Mouse (Mus musculus) heart, embryonic 11.5 days (tissue): Measurements from ENCODE around the gene Slc22a3. TPM values are rescaled to one million over a fixed set of nuclear protein-coding genes. Genes with fewer than 3 reads are reported as not detected.

Experiments
- ATAC-seq: fragments of 200-750 bp; cut with Nextera tagmentation; replicated peaks from 2 replicates; pipeline ENCODE4 v1.8.0; 2017; ENCODE audit warnings: moderate library complexity; ENCODE audit not compliant: insufficient number of reproducible peaks, low FRiP score, low TSS enrichment
- H3K27ac ChIP-seq: fragments of 300-500 bp; sonication (generic); 2 replicates; pipeline ENCODE4 v1.5.1; 2014; ENCODE audit warnings: mild to moderate bottlenecking, low read depth, low read length
- H3K27me3 ChIP-seq: fragments of 300-500 bp; sonication (generic); 2 replicates; pipeline ENCODE4 v1.6.1; 2014; ENCODE audit warnings: mild to moderate bottlenecking, low read length, mixed read lengths; ENCODE audit not compliant: control insufficient read depth, insufficient read depth
- H3K36me3 ChIP-seq: fragments of 300-500 bp; sonication (generic); 2 replicates; pipeline ENCODE4 v1.6.1; 2014; ENCODE audit warnings: mild to moderate bottlenecking, low read length, moderate library complexity, mixed read lengths; ENCODE audit not compliant: control insufficient read depth, insufficient read depth
- H3K4me1 ChIP-seq: fragments of 300-500 bp; sonication (generic); 2 replicates; pipeline ENCODE4 v1.6.1; 2014; ENCODE audit warnings: low read length; ENCODE audit not compliant: control insufficient read depth, insufficient read depth
- H3K4me2 ChIP-seq: fragments of 300-500 bp; sonication (generic); 2 replicates; pipeline ENCODE4 v1.6.1; 2014; ENCODE audit warnings: mild to moderate bottlenecking, moderate library complexity
- H3K4me3 ChIP-seq: fragments of 300-500 bp; sonication (generic); 2 replicates; pipeline ENCODE4 v1.5.1; 2014; ENCODE audit warnings: low read depth, low read length
- H3K9ac ChIP-seq: fragments of 300-500 bp; sonication (generic); 2 replicates; pipeline ENCODE4 v1.6.1; 2014; ENCODE audit warnings: mild to moderate bottlenecking, low read depth, low read length, moderate library complexity
- H3K9me3 ChIP-seq: fragments of 300-500 bp; sonication (generic); replicated peaks from 2 replicates; pipeline ENCODE4 v1.6.1; 2016; ENCODE audit warnings: low read length; ENCODE audit not compliant: control insufficient read depth
- WGBS: fragments of 180-500 bp; shearing (Covaris S2); extraction: QIAGEN DNeasy Blood & Tissue Kit; methylation state at CpG from one replicate; pipeline ENCODE4 v1.1.7; 2014; ENCODE audit not compliant: insufficient replicate concordance; 5-methylcytosine and 5-hydroxymethylcytosine counted together
- polyA plus RNA-seq: library from polyadenylated mRNA; unstranded; fragments of >200 nt; fragmentation: Nextera tagmentation; extraction: Ambion mirVana; gene quantifications from 2 replicates; pipeline ENCODE4 v1.2.1, GENCODE M21; 2014

Slc22a3 gene
- polyA plus RNA-seq, 1 experiment from 2014 or later: 0.53 TPM

DNA sequence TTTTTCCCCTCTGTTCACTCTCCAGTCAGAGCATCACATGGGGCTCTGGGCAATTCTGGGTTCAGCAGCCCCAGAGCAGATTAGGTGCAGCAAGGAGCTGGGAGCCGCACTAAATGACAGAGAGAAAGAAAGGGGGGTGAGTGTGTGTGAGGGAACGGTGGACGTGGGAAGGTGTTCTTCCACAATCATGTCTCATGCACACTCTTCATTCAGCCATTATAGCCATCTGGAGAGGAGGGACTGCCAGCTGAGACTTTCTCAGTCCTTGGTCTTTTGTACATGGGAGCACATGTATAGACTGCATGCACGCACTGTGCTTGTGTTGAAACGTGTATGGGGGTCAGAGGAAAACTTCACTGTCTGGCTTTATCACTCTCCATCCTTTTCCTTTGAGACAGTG is 17.6 kb downstream of the Slc22a3 start:
- no peak for ATAC-seq
- Histone ChIP-seq H3K4me3 (no peak overlapping the region), H3K36me3 (no peaks in the 10 kb centered on the region), H3K9ac (no peak overlapping the region), H3K27me3 (peaks cover 7% of the 10 kb centered on the region; the same call in 1 of the 2 replicates), H3K4me2 (no peak overlapping the region), H3K4me1 (no peaks in the 10 kb centered on the region), H3K9me3 (no peaks in the 10 kb centered on the region), H3K27ac (no peak overlapping the region)
- WGBS: 73% methylated on average over 5 of the region's 5 CpGs

DNA sequence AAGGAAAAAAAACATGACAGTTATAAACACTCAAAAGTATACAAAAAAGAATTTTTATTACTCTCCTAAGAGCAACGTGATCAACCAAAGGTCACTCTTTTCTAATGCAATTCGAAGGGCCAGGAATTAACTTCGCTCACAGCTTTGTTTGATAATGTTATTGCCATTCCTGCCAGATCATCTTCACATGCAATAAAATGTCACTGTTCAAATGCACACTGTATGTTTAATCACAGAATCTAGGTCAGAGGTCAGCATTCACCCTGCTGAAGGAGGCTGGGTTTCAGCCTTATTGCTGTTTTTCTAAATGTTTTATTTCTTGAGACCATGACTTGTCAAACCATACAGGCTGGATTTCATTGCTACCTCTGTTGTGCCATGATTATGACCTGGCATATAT is 21.8 kb downstream of the Slc22a3 start:
- no peaks in the 10 kb centered on the region for H3K9me3 ChIP-seq
- no peak overlapping the region for H3K27ac ChIP-seq
- H3K9ac ChIP-seq: no peak overlapping the region
- H3K36me3 ChIP-seq: no peaks in the 10 kb centered on the region
- peaks cover 4% of the 10 kb centered on the region; the same call in 1 of the 2 replicates for H3K27me3 ChIP-seq
- no peaks in the 10 kb centered on the region for H3K4me1 ChIP-seq
- no peak overlapping the region for H3K4me3 ChIP-seq
- 82% methylated on average over 3 of the region's 3 CpGs for WGBS
- ATAC-seq: no peak
- no peak overlapping the region for H3K4me2 ChIP-seq

DNA sequence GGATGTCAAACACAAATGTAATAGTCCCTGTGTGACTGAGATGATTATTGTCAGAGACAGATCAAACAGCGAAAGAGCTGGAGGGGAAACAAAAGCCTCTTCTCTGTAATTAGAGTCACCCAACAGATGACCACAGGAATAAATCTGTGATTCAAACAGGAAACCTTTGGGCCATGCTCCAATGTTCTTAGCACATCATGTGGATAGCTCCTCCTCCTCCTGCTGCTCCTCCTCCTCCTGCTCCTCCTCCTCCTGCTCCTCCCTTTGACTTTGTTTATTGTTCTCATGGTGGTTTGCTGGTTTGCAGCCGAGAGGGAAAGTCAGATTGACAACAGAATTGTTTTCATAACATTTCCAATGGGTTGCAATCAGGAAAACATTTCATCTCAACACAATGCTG is 28.1 kb downstream of the Slc22a3 start:
- Histone ChIP-seq H3K4me2 (no peak overlapping the region), H3K4me1 (no peaks in the 10 kb centered on the region), H3K9ac (no peak overlapping the region), H3K27ac (no peak overlapping the region), H3K9me3 (no peaks in the 10 kb centered on the region), H3K4me3 (no peak overlapping the region), H3K36me3 (no peaks in the 10 kb centered on the region), H3K27me3 (no peaks in the 10 kb centered on the region)
- ATAC-seq: no peak
- WGBS: 63% methylated on average over 2 of the region's 2 CpGs

DNA sequence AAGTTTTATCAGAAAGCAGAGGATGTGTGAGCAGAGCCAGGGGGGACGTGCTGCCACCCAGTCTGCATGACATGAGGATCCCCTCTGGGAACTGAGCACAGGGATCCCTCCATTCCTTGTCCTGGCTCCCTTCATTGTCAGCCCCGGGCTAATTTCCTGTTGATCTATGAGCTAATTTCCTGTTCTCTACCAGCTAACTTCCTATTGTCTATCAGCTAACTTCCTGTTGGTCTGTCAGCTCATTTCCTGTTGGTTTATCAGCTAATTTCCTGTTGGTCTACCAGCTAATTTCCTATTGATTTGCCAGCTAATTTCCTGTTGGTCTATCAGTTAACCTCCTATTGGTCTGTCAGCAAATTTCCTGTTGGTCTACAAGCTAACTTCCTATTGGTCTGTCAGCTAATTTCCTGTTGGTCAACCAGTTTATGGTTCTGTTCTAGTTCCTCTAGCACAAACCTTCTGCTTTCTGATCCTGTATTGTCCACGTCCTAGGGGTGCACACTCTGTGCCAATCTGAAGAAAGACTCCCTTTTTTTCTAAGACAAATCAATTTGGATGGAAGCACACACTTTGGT is 32.9 kb downstream of the Slc22a3 start:
- Histone ChIP-seq H3K4me3 (no peak overlapping the region), H3K4me1 (no peaks in the 10 kb centered on the region), H3K4me2 (no peak overlapping the region), H3K27me3 (no peaks in the 10 kb centered on the region), H3K9ac (no peak overlapping the region), H3K27ac (no peak overlapping the region), H3K9me3 (no peaks in the 10 kb centered on the region), H3K36me3 (no peaks in the 10 kb centered on the region)
- ATAC-seq: no peak
- WGBS: 64% methylated on average over 3 of the region's 3 CpGs

DNA sequence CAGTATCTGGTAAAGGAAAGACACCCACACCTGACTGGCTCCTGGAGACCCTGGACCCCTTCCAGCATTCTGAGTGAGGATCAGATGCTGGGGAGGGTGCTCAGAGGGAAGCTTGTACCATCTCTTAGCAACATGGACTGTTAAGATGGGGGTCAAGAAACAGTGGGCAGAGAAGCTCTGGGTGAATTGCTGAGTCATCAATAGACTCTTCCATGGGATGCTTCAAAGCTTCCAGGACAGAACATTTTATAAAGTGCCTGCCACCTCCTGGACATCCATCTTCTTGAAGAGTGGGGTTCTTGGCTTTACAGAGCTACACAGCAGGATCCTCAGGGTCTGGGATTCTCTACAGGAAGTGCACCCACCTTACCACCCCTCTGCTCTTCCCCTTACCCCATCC is 35.0 kb downstream of the Slc22a3 start:
- ATAC-seq: no peak
- Histone ChIP-seq H3K36me3 (no peaks in the 10 kb centered on the region), H3K27ac (no peak overlapping the region), H3K4me1 (no peaks in the 10 kb centered on the region), H3K4me2 (no peak overlapping the region), H3K27me3 (no peaks in the 10 kb centered on the region), H3K4me3 (no peak overlapping the region), H3K9ac (no peak overlapping the region), H3K9me3 (no peaks in the 10 kb centered on the region)

DNA sequence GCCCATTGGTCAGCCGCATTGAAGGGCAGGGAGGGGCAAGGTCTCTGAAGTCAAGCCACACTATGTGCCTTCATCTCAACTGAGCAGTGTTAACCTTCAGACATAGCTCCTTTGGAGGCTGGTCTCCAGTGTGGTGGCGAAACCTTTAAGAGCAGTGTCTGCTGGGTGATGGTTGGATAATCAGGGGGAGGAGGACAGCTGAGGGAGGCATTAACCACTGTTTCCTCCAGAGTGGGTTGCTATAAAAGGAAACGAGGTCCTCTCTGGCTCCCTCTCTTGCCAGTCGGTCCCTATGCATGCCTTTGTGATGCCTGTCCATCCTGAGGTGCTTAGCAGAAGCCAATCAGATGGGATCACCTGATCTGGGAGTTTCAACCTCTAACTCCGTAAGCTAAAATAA is 38.8 kb downstream of the Slc22a3 start:
- Histone ChIP-seq H3K4me1 (no peaks in the 10 kb centered on the region), H3K9me3 (no peaks in the 10 kb centered on the region), H3K27ac (no peak overlapping the region), H3K9ac (no peak overlapping the region), H3K4me3 (no peak overlapping the region), H3K27me3 (no peaks in the 10 kb centered on the region), H3K4me2 (no peak overlapping the region), H3K36me3 (no peaks in the 10 kb centered on the region)
- 69% methylated on average over 5 of the region's 5 CpGs for WGBS
- no peak for ATAC-seq

DNA sequence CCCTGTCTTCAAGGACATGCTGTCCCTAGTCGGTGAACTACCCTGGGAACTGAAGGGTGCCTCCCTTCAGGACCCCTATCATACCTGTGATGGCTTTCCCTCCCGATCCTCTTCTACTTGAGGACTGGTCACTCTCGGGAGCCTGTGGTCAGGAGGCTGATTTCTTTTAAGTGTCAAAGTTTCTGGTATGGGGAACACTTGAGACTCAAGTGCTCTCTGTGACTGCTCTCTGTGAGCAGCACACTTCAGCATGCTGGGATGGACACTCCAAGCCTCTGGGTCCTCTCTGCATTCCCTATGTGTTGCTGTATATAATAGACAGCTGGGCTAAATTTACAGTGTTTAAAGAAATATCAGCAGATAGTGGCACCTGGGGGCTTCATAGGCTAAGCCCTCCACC is 39.9 kb downstream of the Slc22a3 start:
- no peak for ATAC-seq
- no peak overlapping the region for H3K9ac ChIP-seq
- no peaks in the 10 kb centered on the region for H3K27me3 ChIP-seq
- H3K27ac ChIP-seq: no peak overlapping the region
- H3K9me3 ChIP-seq: no peaks in the 10 kb centered on the region
- no peaks in the 10 kb centered on the region for H3K4me1 ChIP-seq
- no peaks in the 10 kb centered on the region for H3K36me3 ChIP-seq
- WGBS: 46% methylated on average over 3 of the region's 3 CpGs
- H3K4me3 ChIP-seq: no peak overlapping the region
- no peak overlapping the region for H3K4me2 ChIP-seq

DNA sequence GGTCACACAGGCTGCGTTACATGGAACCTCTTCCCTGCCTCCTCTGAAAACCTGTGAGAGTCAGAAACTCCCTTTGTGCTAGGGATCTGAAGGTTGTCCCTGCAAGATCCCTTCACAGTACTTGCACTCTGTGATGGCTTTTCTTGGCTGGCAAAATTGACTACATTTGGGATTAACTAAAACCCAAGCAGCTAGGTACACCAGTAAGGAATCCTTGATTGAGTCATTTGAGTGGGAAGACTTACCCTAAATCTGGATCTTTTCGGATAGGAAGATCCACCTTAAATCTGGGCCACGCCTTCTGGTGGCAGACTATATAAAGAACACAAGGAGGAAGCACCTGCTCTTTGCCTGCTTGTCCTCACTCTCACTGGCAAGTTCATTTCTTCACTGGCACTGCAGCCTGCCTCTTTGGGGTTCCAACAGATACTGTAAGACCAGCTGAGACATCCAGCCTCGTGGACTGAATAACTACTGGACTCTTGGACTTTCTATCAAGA is 41.0 kb downstream of the Slc22a3 start:
- Histone ChIP-seq H3K27ac (no peak overlapping the region), H3K9ac (no peak overlapping the region), H3K4me1 (no peaks in the 10 kb centered on the region), H3K9me3 (no peaks in the 10 kb centered on the region), H3K4me2 (no peak overlapping the region), H3K4me3 (no peak overlapping the region), H3K36me3 (no peaks in the 10 kb centered on the region), H3K27me3 (no peaks in the 10 kb centered on the region)
- no peak for ATAC-seq
- 65% methylated on average over 4 of the region's 4 CpGs for WGBS

DNA sequence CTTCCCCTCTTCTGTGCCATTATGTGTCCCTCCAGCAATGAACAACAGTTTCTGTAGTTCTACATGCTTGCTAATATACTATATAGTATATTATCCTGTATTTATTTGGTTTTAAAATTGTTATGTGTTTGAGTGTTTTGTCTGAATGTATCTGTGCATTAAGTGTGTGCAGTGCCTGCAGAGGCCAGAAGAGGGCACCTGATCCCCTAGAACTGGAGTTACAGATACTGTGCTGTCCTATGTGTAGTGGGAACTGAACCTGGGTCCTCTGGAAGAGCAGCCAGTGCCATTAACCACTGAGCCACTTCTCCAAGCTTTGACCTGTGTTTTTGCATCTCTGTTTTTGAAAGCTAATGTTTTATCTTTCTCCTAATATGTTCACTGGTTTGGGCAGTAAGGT is 46.3 kb downstream of the Slc22a3 start:
- 0 out of 2 replicates have a peak, but pooled peaks cover 3% of the 10 kb centered on the region for H3K4me1 ChIP-seq
- H3K27ac ChIP-seq: no peak overlapping the region
- H3K27me3 ChIP-seq: no peaks in the 10 kb centered on the region
- H3K4me3 ChIP-seq: no peak overlapping the region
- H3K9me3 ChIP-seq: no peaks in the 10 kb centered on the region; the same call in 1 of the 2 replicates
- no peak overlapping the region for H3K9ac ChIP-seq
- ATAC-seq: no peak
- no peak overlapping the region for H3K4me2 ChIP-seq
- H3K36me3 ChIP-seq: no peaks in the 10 kb centered on the region
